Mouse (Mus musculus) adrenal gland, postnatal 0 days (tissue): ENCODE measurements around the gene Hcar1. TPM values are rescaled to one million over a fixed set of nuclear protein-coding genes. Genes with fewer than 3 reads are reported as not detected.

Experiments
- polyA plus RNA-seq: library from polyadenylated mRNA; unstranded; fragments of >200 nt; fragmentation: Nextera tagmentation; extraction: Ambion mirVana; gene quantifications from 2 replicates; pipeline ENCODE4 v1.2.1, GENCODE M21; 2015

Gene Hcar1
- polyA plus RNA-seq = 1.8 and 2.4 TPM in 2 replicates

GRCm38 (mm10) chr5:123879928-123880327 is at the start of gene Hcar1:
TSS of gene Hcar1 (minus strand) at chr5:123880020.

GRCm38 (mm10) chr5:123927118-123927517 is 47.3 kb upstream of the Hcar1 start, which contains the start of gene Gm43518:
TSS of gene Gm43518 (plus strand) at chr5:123927418.

GRCm38 (mm10) chr5:123906976-123907630 is 27.3 kb upstream of the Hcar1 start, which contains the start of gene Denr:
TSS of gene Denr (plus strand) at chr5:123907175.

GRCm38 (mm10) chr5:123865365-123865764 is 14.5 kb downstream of the Hcar1 start, which contains the start of gene Hcar2:
TSS of gene Hcar2 (minus strand) at chr5:123865499.

Other genes starting within 250 kb of the Hcar1 start
- 24.4 and 37.5 TPM in 2 replicates for gene Clip1, start 195.4 kb downstream of the Hcar1 start, polyA plus RNA-seq
- gene Zcchc8, start 158.9 kb downstream of the Hcar1 start, polyA plus RNA-seq = 27.6 and 38.0 TPM in 2 replicates
- gene Rsrc2, start 130.6 kb downstream of the Hcar1 start, polyA plus RNA-seq = 120 and 122 TPM in 2 replicates
- 4.3 and 7.0 TPM in 2 replicates for gene Kntc1, start 130.3 kb downstream of the Hcar1 start, polyA plus RNA-seq
- 0.19 and 0.41 TPM in 2 replicates for gene Hcar2, start 14.5 kb downstream of the Hcar1 start, polyA plus RNA-seq
- 92.2 and 107 TPM in 2 replicates for gene Denr, start 27.2 kb upstream of the Hcar1 start, polyA plus RNA-seq
- 1.1 and 2.8 TPM in 2 replicates for gene Gm43518, start 47.4 kb upstream of the Hcar1 start, polyA plus RNA-seq
- 5.0 and 6.9 TPM in 2 replicates for gene Ccdc62, start 50.7 kb upstream of the Hcar1 start, polyA plus RNA-seq
- gene Hip1r, start 93.6 kb upstream of the Hcar1 start, polyA plus RNA-seq = 5.0 and 5.5 TPM in 2 replicates
- 33.5 and 60.7 TPM in 2 replicates for gene Vps37b, start 152.2 kb upstream of the Hcar1 start, polyA plus RNA-seq
- gene Abcb9, start 215.8 kb upstream of the Hcar1 start, polyA plus RNA-seq = 2.7 and 3.5 TPM in 2 replicates
- gene Ogfod2, start 232.3 kb upstream of the Hcar1 start, polyA plus RNA-seq = 29.7 and 52.4 TPM in 2 replicates
- 82.9 and 100 TPM in 2 replicates for gene Arl6ip4, start 236.1 kb upstream of the Hcar1 start, polyA plus RNA-seq